Mouse (Mus musculus) B cell, adult 2 months (primary cell): ENCODE results near the gene Tctex1d2.
A peak's percentile ranks its signal among the peaks of the same experiment; 100 is the strongest.

ENCODE experiments used
- DNase-seq, 2 experiments: peaks; one replicate each; pipeline ENCODE4 v3.0.0; 2022

The Tctex1d2 gene

DNA sequence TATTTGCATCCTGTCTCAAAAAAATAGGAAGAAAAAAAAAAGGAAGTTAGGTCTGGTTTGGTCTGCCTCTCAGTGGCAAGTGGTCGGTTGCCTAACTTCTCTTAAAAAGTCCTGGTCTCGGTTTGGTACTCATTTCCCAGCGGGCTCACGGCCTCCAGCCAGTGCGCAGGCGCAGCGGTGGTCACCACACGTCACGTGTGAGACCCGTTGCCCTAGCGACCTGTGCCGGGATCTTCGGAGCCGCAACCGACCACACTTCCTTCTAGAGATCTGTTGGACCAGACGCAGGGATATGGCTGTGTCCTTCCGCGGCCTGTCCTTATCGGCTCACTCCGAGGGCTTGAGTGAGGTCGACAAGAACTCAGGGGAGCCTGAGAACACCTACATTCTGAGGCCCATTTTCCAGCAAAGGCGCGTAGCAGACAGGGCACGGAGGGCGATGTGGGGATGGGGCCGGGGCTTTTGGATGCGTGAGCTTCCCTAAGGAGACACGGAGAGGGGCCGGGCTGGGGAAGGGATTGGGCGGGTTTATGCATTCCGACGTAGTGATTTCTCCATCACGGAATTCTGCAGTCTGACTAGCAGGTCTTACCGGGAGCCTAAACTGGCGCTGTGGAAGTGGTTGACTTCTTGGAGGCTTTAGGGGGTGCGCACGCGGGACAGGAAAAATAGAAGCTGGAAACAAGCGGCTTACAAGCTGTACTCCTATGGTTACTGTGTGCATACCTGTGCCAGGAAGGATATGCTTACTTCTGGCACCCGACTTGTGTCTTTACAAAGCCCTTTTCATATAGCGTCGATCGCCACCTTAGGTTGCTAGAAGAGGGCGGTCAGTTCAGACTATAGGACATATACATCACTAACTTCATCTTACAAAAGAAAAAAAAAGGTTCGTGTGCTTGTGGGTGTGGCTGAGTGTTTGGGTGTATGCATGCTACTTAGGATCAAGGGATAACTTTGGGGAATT, at the start of gene Tctex1d2:
Gene Tctex1d2 (plus strand): TSS at position 186 of the 967 bp plus-strand sequence.
- peak; percentile 92 to 94 for DNase-seq

DNA sequence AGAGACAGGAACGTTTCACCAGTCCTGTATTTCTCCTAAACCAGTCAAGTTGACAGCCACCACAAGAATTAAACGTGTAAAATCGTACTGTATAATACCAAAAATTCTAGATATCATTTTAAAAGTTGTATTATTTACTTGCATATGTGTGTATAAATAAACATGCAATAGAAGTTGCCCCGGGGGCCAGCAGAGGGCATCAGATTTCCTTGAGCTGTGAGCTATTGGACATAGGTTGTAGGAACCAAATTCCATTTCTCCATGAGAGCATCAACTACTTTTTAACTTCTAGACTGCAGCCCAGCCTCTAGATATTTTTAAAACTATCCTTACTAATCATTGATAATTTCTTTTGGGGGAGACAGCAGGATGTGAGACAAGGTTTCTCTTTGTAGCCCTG, 48.2 kb upstream of the Tctex1d2 start:
- peak; percentile 54 to 64 for DNase-seq

DNA sequence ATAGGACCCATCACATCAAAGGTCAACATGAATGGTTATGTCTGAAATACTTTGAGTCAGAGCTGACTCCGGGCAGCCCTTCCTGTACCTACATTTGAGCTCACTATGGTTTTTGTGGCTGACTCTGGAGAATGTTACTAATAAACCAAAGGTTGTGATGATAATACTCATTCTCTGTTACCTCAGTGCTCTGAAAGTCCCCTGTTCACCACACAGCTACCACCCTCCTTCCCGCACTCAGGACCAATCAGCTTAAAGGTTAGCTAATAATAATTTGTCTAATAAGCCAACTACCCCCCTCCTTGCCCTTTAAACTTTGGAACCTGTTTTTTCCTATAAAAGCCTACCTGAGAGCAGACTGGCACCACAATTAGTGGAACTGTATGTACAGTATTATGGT, 39.9 kb upstream of the Tctex1d2 start:
- DNase-seq, result no peak

DNA sequence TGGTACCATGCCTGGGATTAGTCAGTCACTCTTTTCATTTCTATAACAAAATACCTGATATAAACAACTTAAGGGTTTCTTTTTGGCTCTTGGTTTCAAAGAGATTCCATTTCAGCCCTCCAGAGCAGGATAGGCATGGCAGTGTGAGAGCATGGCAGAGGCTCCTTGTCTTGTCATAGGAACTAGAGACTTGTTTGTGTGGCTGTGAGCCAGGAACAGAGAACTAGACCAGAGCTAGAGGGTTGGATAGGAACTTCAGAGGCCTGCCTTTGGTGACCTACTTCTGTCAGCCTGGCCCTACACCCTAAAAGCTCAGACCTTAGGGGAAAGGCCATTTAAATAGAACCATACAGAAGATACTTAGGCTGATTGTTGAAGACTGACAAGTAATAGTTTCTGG, 36.6 kb upstream of the Tctex1d2 start:
- DNase-seq, result no peak

DNA sequence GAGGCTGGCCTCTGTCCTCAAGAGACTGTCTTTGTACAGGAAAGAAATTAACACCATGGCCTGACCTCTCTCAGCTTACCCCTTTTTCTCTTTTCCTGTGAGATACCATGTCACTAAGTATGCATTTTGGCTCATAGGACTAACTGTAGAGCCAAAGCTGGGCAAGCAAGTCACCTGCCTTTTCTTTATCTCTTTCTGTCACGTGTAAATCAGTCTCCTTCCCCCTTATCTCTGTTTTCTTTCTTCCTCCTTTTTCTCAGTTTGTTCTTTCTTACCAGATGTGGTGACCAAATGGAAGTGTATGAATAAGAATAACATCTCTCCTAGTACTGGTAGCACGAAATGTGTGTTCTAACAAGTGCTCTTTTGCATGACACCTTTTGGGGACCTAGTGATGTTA, 34.6 kb upstream of the Tctex1d2 start:
- DNase-seq, result no peak

DNA sequence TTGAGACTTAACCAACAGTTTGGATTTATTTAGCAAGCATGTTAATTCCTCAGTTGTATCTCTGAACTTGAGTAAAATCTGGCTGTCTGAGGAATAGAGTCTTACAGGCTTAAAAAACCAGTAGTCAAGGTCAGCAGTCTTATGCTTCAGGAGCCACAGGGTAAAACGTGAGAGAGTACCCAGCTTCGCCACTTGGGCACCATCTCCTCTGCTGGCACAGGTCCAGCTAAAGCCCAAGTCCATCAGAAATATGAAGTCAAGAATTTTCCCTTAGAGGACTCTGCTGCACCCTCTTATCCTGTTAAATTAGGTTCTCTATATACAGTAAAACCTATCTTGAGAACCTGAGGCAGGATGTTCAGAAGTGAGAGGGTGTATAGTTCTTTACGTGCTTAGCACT, 32.7 kb upstream of the Tctex1d2 start:
- no peak for DNase-seq

DNA sequence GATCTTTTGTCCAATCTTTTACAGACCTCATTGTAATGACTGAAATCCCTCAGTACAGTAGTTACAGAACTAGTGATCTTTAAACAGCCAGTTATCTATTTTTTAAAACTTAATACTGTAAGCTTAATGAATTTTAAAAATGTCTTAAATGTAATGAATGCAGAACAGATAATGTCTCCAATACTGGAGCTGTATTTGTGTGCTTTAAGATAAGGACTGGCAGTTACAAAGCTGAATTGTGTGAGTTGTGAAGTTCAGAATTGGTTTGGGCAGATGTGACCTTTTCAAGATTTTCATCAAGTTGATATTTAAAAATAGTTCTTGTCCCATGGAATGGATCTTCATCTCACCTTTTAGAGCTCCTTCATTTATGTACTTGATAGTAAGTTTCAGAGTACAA, 30.5 kb upstream of the Tctex1d2 start:
- no peak for DNase-seq

DNA sequence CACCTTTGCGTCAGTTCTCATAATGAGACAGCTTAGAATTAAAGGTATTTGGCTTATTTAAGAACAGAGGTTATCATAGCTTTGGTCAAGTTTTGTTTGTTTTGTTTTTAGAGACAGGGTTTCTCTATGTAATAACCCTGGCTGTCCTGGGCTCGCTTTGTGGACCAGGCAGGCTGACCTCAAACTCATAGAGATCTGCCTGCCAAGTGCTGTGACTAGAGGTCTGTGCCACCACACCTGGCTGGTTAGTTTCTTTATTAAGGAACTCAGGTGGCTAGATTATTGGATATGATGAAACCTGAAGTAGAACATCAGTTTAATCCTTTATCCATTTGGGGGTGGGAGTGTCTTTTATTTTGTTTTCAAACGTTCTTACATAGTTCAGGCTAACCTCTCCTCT, 29.7 kb upstream of the Tctex1d2 start:
- DNase-seq, result no peak

DNA sequence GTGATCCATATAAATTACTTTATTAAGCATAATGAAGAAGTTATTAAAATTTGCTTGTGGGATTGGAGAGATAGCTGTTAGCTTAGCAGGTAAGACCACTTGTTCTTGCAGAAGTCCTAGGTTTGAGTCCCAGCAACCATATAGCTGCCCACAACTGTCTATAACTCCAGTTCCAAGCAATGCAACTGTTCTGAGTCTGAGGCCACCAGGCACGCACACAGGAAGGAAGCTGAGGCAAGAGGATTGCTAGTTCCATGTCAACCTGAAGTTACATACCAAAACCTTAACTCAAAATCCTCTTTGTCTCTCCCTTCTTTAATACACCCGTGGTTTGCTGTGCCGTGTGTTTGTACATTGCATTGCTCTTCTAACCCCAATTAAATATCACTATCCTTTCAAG, 28.6 kb upstream of the Tctex1d2 start:
- no peak for DNase-seq

DNA sequence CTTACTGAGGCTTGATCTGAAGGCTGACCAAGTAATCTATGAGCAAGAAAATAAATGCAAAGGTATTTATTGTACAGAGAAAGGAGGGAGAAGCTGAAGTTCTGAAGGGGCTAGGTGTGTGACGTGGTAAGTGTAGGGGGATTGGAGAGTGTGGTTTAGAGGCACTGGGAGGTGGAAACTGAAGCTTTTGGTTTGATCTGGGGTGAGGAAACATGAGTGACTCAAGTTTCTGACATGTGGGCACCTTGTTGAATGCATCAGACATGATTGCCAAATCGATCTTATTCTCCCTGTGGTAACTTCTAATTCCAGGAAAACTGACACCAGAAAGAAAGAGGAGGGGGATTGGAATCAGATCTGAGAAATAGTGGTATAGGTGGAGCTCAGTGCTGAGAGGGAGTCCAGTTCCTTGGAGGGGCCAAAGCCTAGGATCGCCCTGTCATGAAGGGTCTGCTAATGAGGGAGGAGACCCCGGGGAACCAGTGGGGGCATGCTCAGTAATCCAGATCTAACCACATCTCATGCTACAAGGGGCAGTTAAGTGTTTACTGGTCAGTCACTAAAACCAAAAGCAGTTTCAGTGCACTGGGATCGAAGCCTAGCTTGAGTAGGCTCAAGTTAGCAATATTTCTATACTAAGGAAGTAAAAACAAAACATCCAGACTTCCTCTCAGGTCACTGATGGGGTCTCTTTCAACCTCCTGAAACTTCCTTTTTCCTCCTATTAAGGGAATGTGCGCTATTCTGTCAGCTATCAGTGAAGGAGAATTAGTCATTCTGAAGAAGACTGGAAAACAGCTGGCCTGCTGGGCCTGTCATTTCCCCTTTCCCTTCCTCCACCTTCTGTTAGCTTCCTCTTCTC, 23.6 kb upstream of the Tctex1d2 start:
- no peak for DNase-seq

DNA sequence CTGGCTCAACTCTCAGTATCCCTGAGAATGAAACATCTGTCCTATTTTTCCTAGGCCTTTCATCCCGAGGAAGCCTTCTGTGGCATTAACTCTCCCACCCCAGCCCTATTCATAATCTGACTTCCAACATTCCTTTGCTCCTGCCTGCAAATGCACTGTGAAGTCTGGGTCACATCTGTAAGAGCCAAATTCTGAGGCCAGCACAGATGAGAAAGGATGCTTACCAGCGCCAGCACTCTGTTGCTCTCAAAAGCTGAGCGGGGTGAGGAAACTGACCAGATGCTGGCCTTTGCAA, 23.0 kb upstream of the Tctex1d2 start:
- no peak for DNase-seq

DNA sequence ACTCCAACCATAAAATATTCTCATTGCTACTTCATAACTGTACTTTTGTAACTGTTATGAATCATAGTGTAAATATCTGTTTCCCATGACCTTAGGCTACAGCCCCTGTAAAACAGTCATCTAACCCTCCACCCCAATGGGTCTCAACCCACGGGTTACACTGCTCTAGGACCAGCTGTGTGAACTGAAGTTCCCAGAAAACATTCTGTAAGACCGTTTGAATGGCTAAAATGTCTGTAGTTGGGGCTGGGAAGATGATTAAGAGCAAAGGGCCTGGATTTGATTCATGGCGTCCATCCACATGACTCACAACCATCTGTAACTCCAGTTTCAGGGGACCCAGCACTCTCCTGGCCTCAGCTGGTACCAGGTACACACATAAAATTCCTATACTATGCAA, 21.3 kb upstream of the Tctex1d2 start:
- no peak for DNase-seq

DNA sequence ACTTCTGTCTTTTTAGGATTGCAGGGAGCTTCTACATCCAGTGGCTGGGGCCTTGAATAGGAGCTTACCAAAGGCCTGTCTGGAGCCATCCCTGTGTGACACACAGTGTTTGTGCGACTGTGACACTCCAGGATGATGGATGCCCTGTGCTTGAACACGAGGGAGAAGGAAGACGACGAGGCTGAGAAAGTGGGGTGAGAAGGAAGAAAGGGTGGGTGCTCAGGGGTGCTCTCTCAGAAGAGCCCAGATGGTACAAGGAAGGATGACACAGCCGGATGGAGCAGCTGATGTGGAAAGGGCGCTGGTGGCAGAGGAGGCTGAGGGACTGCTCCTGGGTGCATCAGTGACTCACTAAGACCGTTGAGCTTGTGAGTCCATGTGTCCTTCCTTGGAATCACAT, 19.2 kb upstream of the Tctex1d2 start, which contains the start of gene Tm4sf19:
Gene Tm4sf19 (plus strand): TSS at position 240 of the 400 bp plus-strand sequence.
- no peak for DNase-seq

DNA sequence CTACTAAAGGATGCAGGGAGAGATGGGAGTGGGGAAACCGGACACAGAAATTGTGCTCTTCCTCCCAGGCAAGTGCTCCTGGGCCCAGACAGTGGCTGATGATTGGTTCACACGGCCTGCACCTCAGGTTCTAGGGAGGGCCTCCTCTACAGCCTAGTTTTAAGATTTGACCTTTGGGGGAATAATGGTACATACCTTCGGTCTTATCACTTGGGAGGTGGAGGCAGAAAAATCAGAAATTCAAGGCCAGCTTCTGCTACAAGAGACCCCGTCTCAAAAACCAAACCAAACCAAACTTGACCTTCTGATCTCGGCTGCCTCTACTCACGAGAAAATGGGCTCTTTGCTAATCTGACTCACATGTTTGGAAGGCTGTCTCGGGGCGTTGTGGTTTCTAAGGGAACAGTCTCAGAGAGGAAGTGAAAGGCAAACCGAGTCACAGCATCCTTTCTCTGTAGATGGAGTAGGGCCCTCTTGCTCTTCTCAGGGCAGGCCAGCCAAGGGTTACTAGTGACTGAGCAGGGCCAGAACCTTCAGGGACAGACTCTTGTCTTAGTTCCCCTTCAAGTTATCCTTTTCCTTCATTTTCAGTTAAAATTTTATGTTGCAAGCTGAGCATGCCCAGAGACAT, 18.1 kb upstream of the Tctex1d2 start:
- DNase-seq, result peak; percentile 63 to 67

DNA sequence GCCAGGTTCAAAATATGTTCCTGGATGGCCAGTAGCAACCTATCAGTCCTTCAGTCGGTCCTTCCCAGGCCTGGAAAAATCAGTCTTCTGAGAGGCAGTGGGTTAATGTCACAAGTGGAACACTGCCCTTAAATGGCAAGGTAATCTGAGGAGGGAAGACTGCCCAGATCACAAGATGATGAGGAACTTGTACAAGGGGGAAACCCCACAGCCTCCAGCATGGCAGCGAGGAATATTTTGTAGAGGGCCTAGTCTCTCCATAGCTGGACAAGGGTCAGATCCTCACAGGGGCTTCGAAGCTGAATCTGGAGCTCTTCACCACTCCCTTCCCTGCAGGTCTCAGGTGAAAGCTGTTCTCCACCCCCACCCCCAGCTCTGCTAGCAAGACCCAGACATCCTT, 16.7 kb upstream of the Tctex1d2 start:
- peak; percentile 29 to 34 for DNase-seq

DNA sequence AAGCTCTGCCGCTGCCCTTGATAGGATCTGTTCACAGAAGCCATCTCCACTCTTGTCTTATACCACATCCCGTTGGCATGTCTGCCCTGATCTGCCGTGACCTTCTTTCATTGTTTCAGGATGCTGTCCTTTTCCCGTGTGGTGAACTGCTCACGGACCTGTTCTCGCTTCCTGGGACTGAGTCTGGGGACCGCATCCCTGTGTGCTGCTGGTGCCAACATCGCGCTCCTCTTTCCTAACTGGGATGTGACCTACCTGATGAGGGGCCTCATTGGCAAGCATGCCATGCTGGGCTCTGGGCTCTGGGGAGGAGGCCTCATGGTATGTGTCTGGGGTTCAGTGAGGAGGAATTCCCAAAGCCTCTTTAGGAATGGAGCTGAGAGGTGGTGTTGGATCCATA, 13.8 kb upstream of the Tctex1d2 start:
- no peak for DNase-seq

DNA sequence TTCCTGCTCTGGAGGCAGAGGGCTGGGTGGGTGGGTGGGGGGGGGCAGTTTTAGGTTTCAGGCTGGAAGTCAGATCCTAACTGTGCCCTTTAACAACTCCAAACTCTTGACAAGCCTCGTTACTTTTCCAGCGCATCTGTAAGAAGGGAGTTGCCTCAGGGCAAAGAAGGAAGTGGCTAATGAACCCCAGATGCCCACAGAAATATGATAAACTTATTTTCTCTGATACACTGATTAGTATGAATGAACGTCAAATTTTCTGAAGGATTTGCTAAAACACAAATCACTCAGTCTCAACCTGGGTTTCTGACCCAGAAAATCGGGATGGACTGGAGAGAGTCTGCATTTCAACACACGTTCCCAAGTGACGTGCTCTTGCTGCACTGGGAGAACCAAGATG, 12.8 kb upstream of the Tctex1d2 start:
- no peak for DNase-seq

DNA sequence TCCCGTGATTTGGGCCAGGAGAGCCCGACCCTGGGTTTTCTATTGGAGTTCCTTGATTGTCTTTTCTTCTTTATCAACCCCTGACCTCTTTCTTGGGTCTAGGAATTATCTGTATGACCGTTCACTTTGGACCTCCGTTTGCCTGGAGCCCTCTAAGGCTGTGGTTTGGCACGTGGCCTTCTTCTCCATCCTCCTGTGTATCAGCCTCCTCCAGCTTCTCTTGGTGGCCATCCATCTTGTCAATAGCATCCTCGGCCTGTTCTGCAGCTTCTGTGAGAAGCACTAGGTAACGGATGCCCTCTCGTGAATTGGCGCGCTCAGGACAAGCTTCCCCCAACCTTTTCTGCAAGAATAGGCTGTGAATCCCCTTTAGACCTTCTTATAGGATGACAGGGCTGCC, 11.8 kb upstream of the Tctex1d2 start:
- DNase-seq, result no peak

DNA sequence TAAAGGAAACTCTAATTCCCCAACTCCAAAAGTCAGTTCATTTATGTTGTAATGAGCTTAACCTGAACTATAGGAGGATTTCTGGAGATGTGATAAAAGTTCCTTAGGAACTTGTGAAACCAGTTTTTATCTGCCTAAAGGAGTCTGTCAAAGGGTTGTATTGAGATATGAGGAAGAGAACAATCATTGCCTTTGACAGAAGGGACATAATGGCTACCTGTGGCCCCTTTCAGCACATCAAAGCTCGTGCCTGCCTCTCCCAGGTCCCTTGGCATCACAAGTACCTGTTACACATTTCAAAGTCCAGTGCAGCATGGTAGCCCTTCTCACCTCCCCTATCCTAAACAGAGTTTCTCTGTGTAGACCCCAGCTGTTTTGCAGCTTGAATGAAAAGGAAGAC, 2.0 kb upstream of the Tctex1d2 start:
- no peak for DNase-seq

DNA sequence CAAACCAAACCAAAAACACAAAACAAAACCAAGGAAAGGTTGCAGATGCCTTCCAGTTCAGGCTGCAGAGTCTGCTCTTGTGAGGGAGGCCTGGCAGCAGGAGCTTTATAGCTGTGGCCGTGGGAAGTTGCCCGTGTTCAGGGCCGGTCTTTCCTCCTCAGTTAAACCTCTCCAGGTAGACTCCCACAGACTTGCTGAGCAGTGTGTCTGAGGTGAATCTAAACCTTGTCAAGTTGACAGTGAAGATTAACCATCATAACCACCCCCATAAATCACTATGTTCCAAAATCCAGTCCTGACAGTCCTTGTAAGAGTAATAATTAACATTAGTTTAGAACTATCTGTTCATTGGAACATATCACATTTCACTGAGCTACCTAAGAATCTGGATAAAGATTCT, 8.0 kb downstream of the Tctex1d2 start:
- no peak for DNase-seq

DNA sequence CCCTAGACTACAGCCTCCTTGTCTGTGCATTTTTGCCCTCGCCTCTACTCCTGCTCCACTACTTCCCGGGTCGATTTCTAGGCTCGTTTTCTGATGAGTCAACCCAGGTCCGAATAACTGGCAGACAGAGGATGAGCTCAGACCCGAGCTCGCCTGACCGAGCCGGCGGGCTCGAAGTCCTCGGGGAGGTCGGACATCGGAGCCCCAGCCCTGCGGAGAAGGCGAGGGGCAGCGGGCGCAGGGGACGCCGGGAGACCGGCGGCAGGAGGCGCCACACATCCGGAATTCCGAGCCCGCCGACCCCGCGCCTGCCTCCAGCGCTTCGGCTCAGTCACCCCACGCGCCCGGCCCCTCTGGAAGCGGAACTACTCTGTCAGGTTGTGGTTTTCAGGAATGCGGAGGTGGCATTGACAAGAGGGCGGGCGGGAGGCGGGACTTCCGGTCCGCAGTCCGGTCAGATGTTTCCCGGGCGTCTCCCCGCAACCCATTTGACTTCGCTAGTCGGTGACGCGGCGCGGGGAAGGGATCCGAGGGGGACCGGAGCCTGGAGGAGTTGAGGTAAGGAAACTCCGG, 11.1 kb downstream of the Tctex1d2 start, which contains the start of gene Pcyt1a:
Gene Pcyt1a (plus strand): TSS at position 448 of the 573 bp plus-strand sequence.
- peak; percentile 75 to 77 for DNase-seq

DNA sequence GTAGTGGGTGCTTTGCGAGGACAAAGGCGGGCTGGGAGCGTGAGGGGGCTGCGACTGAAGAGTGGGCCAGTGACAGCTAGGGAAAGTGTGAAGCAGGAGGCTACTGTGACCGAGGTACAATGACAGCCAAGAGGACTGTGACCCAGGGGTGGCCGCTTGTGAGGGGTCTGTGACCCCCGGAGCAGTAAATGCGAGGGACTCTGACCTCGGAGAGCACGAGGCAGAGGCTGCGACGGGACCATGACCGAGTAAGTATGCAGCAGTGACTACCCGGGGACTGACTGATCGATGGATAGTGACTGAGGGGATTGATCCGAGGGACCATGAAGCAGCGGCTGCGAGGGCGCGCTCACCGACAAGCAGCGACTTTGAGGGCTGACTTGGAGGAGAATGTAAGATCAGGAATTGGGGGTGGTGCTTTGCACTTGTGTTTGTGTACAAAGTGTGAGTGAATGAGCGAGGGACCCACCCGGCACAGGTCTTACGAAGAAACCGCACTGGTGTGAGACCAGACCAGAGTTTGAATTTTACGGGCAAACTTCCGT, 11.6 kb downstream of the Tctex1d2 start:
- DNase-seq, result peak in 1 of 2 experiments; percentile 51

DNA sequence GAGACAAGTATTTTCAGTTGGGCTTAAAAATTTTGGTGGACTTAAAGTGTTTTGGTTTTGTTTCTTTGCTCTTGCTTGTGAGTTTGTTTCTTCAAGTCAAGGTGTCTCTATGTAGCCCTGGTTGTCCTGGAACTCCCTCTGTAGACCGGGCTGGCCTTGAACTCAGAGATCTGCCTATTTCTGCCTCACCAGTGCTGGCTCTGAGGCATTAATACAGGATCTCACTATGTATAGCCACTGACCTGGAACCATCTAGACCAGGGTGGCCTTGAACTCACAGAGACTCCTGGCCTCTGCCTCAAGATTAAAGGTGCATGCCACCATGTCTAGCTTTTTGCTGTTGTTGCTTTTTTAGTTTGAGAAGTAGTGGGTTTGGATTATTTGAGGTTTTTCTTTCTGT, 12.4 kb downstream of the Tctex1d2 start:
- DNase-seq, result peak; percentile 11 to 19
